Mouse (Mus musculus): ENCODE results near the gene Hist1h2bn.
"Not testable (repeated sequence)": the region's sequence is repeated elsewhere in the genome, so short reads cannot be mapped to it uniquely, and the experiment has no call there.

The Hist1h2bn gene

DNA sequence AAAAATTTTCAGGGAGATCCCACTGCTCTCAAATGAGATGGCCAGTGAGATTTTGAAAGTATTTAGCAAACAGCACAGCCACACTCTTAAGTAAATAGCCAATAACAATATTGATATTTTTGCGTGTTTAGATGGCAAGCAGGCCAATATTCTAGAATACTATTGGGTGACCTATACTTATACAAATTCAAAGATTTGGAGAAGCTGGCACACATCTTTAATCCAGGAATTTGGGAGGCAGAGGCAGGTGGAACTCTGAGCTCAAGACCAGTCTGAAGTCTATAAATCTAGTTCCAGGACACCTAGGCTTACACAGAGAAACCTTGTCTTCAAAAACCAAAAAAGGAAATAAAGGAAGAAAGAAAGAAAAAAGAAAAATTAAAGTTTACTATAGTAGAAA is 27.7 kb downstream of the Hist1h2bn start:
- DNase-seq (ENCODE audit: low spot score): no peak

DNA sequence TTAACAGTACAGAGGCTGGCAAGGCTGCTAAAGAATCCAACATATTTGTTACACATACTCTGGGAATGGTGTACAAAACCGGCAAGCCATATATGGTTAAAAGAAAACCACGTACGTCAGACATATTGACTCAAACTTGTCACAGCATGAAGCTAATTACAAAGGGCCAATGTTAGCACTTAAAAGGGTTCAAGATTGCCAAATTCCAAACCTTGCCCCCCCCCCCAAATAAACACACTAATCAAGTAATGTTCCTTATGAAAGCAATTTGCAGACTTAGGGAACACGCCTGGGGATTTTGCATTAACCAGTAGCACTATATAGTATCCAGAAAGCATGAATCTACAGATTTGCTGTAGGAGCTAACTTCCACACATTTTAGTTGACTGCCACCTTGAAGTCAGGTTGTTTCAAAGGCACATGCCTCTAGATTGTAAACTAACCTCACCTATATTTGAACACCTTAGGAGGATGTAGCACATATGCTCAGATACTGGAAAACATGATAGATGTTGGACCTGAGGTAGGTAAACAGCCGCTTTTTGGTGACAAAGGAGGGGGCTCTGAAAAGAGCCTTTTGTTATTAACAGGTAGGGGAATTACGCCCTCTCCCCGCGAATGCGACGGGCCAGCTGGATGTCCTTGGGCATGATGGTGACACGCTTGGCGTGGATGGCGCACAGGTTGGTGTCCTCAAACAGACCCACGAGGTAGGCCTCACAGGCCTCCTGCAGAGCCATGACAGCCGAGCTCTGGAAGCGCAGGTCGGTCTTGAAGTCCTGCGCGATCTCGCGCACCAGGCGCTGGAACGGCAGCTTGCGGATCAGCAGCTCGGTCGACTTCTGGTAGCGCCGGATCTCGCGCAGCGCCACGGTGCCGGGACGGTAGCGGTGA is 28.7 kb downstream of the Hist1h2bn start:
- not testable (repeated sequence) for DNase-seq (ENCODE audit: low spot score)

DNA sequence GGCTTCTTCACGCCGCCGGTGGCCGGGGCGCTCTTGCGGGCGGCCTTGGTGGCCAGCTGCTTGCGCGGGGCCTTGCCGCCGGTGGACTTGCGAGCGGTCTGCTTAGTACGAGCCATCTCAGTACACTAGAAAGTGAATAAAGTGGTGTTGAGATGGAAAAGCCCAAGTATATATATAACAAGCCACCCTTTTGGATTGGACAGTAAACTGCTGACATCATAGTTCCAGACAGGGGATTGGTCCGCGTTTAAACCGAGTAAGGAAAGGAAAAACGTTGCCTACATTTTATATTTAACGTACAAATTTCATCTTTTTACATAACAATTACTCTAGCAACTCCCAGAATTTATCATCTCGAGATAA is 29.3 kb downstream of the Hist1h2bn start, which contains the start of gene Hist1h3i:
Gene Hist1h3i (minus strand): TSS at position 116 of the 363 bp plus-strand sequence.
- DNase-seq (ENCODE audit: low spot score): peak; percentile 89

DNA sequence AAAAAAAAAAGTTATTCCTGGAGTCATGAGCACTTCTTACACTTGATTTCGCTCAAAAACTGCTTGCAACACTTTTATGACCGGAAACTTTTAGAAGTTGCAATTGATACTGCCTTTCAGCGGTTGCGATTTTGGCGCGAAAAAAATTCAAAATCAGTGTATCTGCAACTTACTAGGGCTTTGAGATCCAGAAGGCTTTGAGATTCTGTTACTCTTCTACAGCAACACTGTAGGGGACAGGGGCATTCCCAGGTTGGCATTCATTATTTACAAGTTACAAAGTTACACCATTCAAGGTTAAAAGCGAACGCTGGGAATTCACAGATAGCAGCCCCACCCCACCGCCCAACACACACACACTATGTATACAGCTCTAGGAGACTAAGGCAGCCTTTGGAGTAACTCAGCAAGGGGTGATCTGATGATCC is 29.8 kb downstream of the Hist1h2bn start:
- no peak for DNase-seq (ENCODE audit: low spot score)

DNA sequence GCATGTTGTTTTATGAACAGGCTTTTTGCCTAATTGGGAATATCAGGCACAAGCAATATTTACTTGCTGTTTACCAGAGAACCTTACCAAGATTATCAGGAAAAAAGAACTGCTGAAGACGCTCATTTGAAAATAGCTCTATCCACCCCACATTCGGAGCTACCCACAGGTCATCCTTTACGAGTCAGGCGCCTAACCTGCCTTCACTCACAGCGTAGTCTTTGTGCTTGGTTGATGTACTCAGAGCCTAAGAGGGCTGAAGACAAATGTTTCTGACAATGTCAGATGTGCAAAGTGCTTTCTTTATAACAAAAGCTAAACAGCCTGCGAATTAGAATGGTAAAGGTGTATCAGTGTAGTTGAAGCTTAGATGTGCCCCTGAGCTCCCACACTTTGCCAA is 30.4 kb downstream of the Hist1h2bn start:
- DNase-seq (ENCODE audit: low spot score): no peak

DNA sequence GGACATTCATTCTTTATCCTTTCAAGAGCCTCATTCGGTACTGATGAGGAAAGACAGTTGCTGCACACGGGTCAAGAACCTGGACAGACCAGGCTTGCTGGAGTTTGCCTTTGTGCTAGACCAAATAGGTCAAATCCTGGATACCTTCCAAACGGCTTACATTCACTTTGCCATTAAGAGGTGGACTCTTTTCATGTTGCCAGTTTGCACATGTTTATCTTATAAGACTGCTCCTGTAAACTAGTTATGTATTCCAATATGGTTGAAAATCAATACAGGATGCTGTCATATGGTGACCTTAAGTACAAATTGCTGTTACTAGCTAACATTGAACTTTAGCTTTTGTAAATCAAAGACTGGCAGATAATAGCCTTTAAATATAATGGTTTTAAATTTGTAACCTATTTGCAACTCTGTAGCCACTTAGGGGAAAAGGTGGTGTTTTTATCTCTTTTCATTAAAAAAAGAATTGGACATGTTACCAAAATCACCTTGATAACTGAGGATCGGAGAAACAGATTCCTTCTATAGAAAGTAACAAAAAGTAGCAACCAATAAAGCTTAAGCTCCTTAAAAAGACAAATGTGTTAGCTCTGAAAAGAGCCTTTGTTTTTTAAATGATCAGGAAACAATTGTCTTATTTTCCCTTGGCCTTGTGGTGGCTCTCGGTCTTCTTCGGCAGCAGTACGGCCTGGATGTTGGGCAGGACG is 32.4 kb downstream of the Hist1h2bn start:
- DNase-seq (ENCODE audit: low spot score): no peak

DNA sequence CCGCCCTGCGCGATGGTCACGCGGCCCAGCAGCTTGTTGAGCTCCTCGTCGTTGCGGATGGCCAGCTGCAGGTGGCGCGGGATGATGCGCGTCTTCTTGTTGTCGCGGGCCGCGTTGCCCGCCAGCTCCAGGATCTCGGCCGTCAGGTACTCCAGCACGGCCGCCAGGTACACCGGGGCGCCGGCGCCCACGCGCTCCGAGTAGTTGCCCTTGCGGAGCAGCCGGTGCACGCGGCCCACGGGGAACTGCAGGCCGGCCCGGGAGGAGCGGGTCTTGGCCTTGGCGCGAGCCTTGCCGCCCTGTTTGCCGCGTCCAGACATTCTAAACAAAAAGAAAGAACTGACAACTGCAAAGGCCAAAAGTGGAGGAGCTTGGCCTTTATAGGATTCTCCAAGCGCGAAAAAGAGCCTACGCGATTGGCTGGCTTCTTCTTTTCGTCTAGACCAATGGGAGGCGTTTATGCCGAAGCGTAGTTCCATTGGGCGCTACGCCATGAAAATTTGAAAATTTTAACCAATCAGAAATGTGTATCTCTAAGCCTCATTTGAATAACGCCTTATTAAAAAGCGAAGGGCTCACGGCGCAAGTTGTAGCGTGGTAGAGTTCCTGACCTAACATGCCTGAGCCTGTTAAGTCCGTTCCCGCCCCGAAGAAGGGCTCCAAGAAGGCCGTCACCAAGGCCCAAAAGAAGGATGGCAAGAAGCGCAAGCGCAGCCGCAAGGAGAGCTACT is 33.1 kb downstream of the Hist1h2bn start, which contains the start of the genes Hist1h2an and Hist1h2bp:
Gene Hist1h2an (minus strand): TSS at position 320 of the 731 bp plus-strand sequence.
Gene Hist1h2bp (plus strand): TSS at position 563 of the 731 bp plus-strand sequence.
- DNase-seq (ENCODE audit: low spot score): peak; percentile 98

DNA sequence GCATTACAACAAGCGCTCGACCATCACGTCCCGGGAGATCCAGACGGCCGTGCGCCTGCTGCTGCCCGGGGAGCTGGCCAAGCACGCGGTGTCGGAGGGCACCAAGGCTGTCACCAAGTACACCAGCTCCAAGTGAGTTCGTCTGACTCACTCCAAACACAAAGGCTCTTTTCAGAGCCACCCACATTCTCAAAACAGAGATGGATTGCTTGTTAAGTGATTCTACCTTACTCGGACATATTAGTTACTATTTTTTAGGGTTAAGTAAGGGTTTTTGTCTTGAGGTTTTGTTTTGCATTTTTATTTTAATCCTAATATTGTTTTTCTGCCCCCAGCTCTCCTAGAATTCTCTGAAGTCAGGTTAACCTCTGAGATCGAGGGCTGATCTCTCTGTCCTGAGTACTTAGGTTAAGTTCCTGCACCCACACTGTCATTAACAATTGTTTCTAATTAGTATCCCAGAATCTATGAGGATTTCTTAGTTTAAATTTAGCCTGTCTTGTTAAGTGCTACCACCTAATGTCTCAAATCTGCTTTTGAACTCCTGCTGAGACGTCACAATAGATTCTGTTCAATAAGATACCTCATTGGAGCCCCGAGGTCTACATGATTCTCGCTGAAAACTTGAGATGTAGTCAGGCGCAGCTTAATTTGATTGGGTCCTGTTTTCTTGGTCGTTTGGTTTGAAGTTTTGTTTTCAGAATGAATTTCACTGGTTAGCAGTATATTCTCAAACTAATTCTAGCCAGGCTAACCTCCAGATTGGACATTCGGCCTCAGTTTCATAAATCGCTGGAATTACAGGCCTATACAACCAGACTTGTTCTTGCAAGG is 34.1 kb downstream of the Hist1h2bn start:
- no peak for DNase-seq (ENCODE audit: low spot score)

DNA sequence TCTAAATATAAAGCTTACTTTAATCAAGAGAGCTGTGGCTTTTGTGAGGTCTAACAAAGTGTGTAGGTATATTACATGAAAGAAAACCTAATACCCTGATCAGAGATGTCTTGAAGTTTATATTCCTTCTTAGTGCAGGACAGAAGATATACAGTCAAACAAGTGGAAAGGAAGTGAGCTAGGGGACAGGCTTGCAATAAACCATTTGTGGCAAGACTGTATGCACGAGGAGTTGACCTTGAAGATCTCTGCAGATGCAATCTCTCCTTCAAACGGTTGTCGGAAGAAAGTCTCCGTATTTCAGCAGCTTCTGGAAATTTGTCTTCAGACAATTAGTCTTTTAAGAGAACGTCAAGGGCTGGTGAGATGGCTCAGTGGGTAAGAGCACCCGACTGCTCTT is 36.0 kb downstream of the Hist1h2bn start:
- DNase-seq (ENCODE audit: low spot score): no peak

DNA sequence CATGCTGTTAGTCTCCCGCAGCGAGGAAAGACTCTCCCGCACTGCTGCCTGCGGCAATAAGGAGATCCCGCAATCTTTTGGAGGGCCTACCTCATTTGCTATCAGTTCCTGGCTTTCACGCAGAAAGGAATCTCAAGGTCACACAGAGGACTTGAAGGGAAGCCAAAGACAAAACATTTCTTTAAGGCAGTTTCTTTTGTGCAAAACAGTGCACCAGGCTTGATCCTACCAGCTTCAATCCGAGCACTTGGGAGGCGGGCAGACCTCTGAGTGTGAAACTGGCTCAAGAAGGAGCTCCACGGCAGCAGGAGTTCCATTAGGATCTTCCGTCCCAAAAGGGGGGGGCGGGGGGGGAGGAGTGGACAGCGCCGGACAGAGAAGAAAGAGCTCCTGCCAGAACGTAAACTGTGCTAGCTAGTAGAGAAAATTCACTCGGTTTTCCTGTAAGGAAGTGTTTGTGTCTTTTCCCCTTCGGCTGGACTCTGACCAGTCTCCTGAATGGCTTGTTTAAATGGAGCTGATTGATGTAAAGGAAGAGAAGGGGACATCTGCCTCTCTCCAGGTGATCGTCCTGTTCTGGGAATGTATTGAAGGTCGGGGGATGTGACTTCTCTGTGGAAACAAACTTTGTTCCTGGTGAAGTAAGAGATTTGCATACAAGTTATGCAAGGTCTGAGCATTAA is 36.8 kb downstream of the Hist1h2bn start:
- DNase-seq (ENCODE audit: low spot score): no peak

DNA sequence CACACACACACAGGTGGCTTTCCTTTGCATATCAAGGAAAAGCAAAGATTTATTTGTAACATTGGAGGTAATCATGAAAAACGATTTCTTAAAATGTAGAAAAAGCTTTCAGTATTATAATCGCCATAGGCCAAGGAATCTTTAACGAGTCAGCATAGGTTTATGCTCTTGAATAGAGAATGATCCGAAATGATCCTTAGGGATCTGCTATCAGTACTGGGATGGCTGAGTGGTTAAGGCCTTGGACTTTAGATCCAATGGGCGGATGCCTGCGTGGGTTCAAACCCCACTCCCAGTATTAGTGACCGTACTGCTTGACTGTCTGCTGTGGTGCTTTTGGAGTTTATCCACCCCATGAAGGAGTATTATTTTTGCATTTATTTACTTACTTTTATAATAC is 41.7 kb downstream of the Hist1h2bn start:
- DNase-seq (ENCODE audit: low spot score): no peak

DNA sequence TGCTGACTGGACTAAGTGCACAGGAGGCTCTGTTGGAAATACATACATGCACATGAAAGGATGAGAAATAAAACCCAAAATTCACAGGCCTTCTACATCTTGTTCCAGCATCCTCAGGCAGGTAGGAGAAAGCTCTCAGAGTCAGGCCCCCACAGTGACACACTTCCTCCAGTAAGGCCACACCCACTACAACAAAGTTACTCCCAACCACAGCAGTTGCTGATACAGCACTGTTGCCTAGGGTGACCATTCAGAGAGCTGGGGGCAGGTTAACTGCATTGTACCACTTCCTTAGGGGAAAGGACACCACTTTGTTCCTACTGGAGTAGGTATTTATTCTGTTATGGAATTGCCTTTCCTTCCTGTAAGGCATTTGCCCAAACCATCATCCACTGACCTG is 43.2 kb downstream of the Hist1h2bn start:
- not testable (repeated sequence) for DNase-seq (ENCODE audit: low spot score)

DNA sequence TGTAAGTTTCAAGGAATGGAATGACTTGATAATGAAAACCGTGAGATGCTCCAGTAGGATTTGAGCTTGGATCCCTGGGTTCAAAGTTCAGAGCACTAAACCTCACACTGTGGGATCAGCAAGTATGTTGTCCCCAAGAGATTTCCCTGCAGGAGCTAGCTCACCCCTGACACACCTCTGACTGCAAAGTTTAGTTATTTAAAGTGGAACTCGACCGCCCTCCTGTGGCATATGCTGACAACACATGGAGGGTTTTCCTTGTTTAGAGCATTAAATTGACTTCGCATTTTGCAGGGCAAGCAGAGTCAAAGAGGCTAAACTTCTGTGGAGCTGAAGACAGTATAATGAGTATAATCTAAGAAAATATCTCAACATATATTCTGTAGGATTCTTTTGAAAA is 49.1 kb downstream of the Hist1h2bn start:
- DNase-seq (ENCODE audit: low spot score): not testable (repeated sequence)

All from layer of hippocampus, adult 9-10 months (tissue).